Mouse (Mus musculus) ES-Bruce4 (cell line): ENCODE data around the gene Casc3.

Source experiments
- CTCF ChIP-seq: IDR thresholded peaks from one replicate; pipeline ENCODE4 v1.8.1; 2011; ENCODE audit warnings: low read depth, low read length
- POLR2A ChIP-seq: IDR thresholded peaks from one replicate; pipeline ENCODE4 v1.8.1; 2011; ENCODE audit warnings: low read length; ENCODE audit not compliant: insufficient read depth

DNA sequence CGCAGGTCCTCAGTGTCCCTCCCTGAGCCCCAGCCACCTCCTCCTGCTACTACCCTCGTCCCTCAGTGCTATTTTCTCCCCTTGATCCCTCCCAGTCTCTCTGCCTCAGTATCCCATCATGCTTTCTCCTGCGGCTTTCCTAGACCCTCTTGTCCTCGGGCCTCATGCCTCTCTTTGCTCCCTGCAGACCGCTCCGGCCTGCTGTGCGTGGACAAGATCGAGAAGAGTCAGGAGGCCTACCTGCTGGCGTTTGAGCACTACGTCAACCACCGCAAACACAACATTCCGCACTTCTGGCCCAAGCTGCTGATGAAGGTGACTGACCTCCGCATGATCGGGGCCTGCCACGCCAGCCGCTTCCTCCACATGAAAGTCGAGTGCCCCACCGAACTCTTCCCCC, 40.6 kb upstream of the Casc3 start:
- TF ChIP-seq CTCF: no peak
- no peak for TF ChIP-seq POLR2A
